Mouse (Mus musculus) bone marrow, adult 2 months (tissue): ENCODE measurements around the gene Cbl. TPM values are rescaled to one million over a fixed set of nuclear protein-coding genes. Genes with fewer than 3 reads are reported as not detected.

Experiments
- H3K27ac ChIP-seq: fragments of 200-500 bp; 2 replicates; pipeline ENCODE4 v1.5.1; 2012; ENCODE audit warnings: low read depth, mild to moderate bottlenecking, control low read depth, inconsistent platforms, low read length; ENCODE audit not compliant: control insufficient read depth, poor library complexity, insufficient read depth
- H3K4me1 ChIP-seq: fragments of 200-500 bp; 2 replicates; pipeline ENCODE4 v1.6.1; 2011; ENCODE audit warnings: low read length; ENCODE audit not compliant: control insufficient read depth, insufficient read depth
- H3K4me3 ChIP-seq: fragments of 200-500 bp; replicated peaks from 2 replicates; pipeline ENCODE3; 2011; ENCODE audit warnings: mild to moderate bottlenecking, low read depth, low read length, control low read depth; ENCODE audit not compliant: control insufficient read depth
- CTCF ChIP-seq: fragments of 200-500 bp; IDR thresholded peaks from 2 replicates; pipeline ENCODE4 v1.5.1; 2011; ENCODE audit warnings: low read length, control low read depth; ENCODE audit not compliant: control insufficient read depth, insufficient read depth
- POLR2A ChIP-seq: fragments of 200-500 bp; IDR thresholded peaks from 2 replicates; pipeline ENCODE4 v1.6.1; 2011; ENCODE audit warnings: low read depth, mild to moderate bottlenecking, control low read depth, low read length, borderline replicate concordance; ENCODE audit not compliant: control insufficient read depth
- WGBS: fragments of 180-500 bp; shearing (Covaris S2); methylation state at CpG from one replicate; pipeline ENCODE4 v1.1.7; 2018; 5-methylcytosine and 5-hydroxymethylcytosine counted together
- polyA plus RNA-seq: library from polyadenylated mRNA; stranded (reverse); fragments of >200 nt; gene quantifications from 2 replicates; pipeline ENCODE4 v1.2.4, GENCODE M21; 2011; ENCODE audit warnings: low replicate concordance; ENCODE audit not compliant: missing spikeins, insufficient read depth, insufficient read length

The Cbl gene
- polyA plus RNA-seq, 1 experiment: 50.5 TPM

DNA sequence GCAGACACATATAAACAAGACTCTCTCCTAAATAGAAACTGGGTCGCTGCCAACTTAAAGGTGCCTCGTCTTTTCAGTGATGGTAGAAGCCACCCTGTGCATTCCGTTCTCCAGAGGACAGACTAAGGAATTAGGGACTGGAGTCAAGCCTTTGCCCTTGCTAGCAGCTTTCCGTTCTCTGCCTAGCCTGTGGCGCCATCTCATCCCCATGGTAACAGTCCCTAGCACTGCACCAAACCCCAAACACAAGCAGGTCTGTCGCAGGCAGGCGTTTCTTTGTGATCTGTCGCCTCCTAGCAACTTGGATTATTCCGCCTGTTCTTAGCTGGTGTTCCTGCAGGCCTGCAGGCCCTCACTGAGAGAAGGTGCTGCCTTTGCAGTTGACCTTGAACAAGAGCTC is 137.3 kb downstream of the Cbl start:
- TF ChIP-seq CTCF (no peak), POLR2A (no peak)
- no peak overlapping the region for H3K4me3 ChIP-seq
- WGBS: 84% methylated on average over 9 of the region's 9 CpGs

GRCm38 (mm10) chr9:44095781-44096180 is 138.1 kb downstream of the Cbl start:
- TF ChIP-seq CTCF (no peak), POLR2A (no peak)
- Histone ChIP-seq H3K4me3 (no peak overlapping the region), H3K27ac (no peak overlapping the region), H3K4me1 (no peaks in the 10 kb centered on the region; the same call in 1 of the 2 replicates)
- WGBS: 84% methylated on average over 9 of the region's 9 CpGs

More for the DNA sequence above, 137.3 kb downstream of the Cbl start:
- H3K27ac ChIP-seq: no peak overlapping the region
- no peaks in the 10 kb centered on the region; the same call in 1 of the 2 replicates for H3K4me1 ChIP-seq

DNA sequence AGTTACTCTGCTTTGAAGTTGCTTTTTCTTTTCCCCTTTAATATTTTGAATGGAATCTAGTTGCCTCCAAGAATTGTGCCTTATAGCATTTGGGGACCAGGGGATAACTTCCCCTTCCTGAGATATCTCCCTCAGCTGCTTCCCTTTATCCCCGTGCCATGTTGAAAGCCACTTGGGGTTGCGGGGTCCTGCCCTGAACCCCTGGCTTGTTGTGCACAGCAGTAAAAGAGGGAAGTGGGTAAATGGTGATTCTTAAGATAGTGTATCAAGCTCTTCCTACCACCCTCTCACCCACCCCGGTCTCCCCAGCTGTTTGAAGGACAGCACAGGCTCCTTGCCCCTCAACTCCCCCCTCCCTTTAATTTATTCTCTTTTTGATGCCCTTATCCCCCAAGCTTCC is 139.1 kb downstream of the Cbl start:
- no peak for TF ChIP-seq POLR2A
- no peak for TF ChIP-seq CTCF
- Histone ChIP-seq H3K4me1 (no peaks in the 10 kb centered on the region; the same call in 1 of the 2 replicates), H3K4me3 (no peak overlapping the region), H3K27ac (no peak overlapping the region)
- 18% methylated on average over 3 of the region's 3 CpGs for WGBS

- Histone ChIP-seq H3K27ac (no peak overlapping the region), H3K4me3 (no peak overlapping the region), H3K4me1 (peaks cover 3% of the 10 kb centered on the region; the same call in 1 of the 2 replicates)
- TF ChIP-seq POLR2A: no peak
- TF ChIP-seq CTCF: peak; percentile 88
- 39% methylated on average over 24 of the region's 24 CpGs for WGBS
Observed at GRCm38 (mm10) chr9:44093612-44094503, 140.0 kb downstream of the Cbl start.

Other genes with a start within 250 kb of the Cbl start
- gene Thy1, start 190.7 kb downstream of the Cbl start, polyA plus RNA-seq: 12.0 and 36.1 TPM in 2 replicates
- 1.2 and 2.6 TPM in 2 replicates for gene Usp2, start 167.0 kb downstream of the Cbl start, polyA plus RNA-seq
- gene Mfrp, start 132.3 kb downstream of the Cbl start, polyA plus RNA-seq: 0.95 TPM in 1 of 2 replicates, not detected in the other
- gene C1qtnf5, start 126.8 kb downstream of the Cbl start, polyA plus RNA-seq: 3.3 TPM in 1 of 2 replicates, not detected in the other
- not detected in 2 replicates for gene Gm49380, start 120.5 kb downstream of the Cbl start, polyA plus RNA-seq
- gene Rnf26, start 120.5 kb downstream of the Cbl start, polyA plus RNA-seq: 11.2 and 28.8 TPM in 2 replicates
- gene Mcam, start 99.6 kb downstream of the Cbl start, polyA plus RNA-seq: 3.5 and 6.3 TPM in 2 replicates
- 1.4 TPM in 1 of 2 replicates, not detected in the other for gene Ccdc153, start 6.6 kb upstream of the Cbl start, polyA plus RNA-seq
- gene Pdzd3, start 17.4 kb upstream of the Cbl start, polyA plus RNA-seq: 2.7 and 7.3 TPM in 2 replicates
- gene Nlrx1, start 34.5 kb upstream of the Cbl start, polyA plus RNA-seq: 11.6 and 25.0 TPM in 2 replicates
- gene Abcg4, start 54.6 kb upstream of the Cbl start, polyA plus RNA-seq: 45.0 and 74.1 TPM in 2 replicates
- gene Hinfp, start 71.6 kb upstream of the Cbl start, polyA plus RNA-seq: 9.1 and 21.6 TPM in 2 replicates
- 14.6 and 17.5 TPM in 2 replicates for gene C2cd2l, start 86.2 kb upstream of the Cbl start, polyA plus RNA-seq
- 11.2 and 30.7 TPM in 2 replicates for gene Dpagt1, start 92.0 kb upstream of the Cbl start, polyA plus RNA-seq
- 184 and 201 TPM in 2 replicates for gene H2afx, start 100.6 kb upstream of the Cbl start, polyA plus RNA-seq
- gene Hmbs, start 110.2 kb upstream of the Cbl start, polyA plus RNA-seq: 824 and 950 TPM in 2 replicates
- 17.2 and 29.6 TPM in 2 replicates for gene Vps11, start 127.6 kb upstream of the Cbl start, polyA plus RNA-seq
- 13.5 and 34.2 TPM in 2 replicates for gene Hyou1, start 145.4 kb upstream of the Cbl start, polyA plus RNA-seq
- 9.8 and 16.9 TPM in 2 replicates for gene Slc37a4, start 162.8 kb upstream of the Cbl start, polyA plus RNA-seq
- gene Rps25, start 173.1 kb upstream of the Cbl start, polyA plus RNA-seq: 1,039 and 1,790 TPM in 2 replicates
- 36.9 and 50.1 TPM in 2 replicates for gene Trappc4, start 173.6 kb upstream of the Cbl start, polyA plus RNA-seq
- gene Ccdc84, start 184.5 kb upstream of the Cbl start, polyA plus RNA-seq: 22.1 and 68.9 TPM in 2 replicates
- gene Foxr1, start 207.1 kb upstream of the Cbl start, polyA plus RNA-seq: not detected in 2 replicates
- gene Upk2, start 220.9 kb upstream of the Cbl start, polyA plus RNA-seq: not detected in 2 replicates
- 9.0 and 15.6 TPM in 2 replicates for gene Bcl9l, start 248.8 kb upstream of the Cbl start, polyA plus RNA-seq